Mouse (Mus musculus): ENCODE measurements around the gene P4ha3. TPM values are rescaled to one million over a fixed set of nuclear protein-coding genes. Genes with fewer than 3 reads are reported as not detected.
"Not testable (repeated sequence)": the region's sequence is repeated elsewhere in the genome, so short reads cannot be mapped to it uniquely, and the experiment has no call there.

The P4ha3 gene
- not detected in 2 replicates for polyA plus RNA-seq (2012; ENCODE audit: insufficient read depth, insufficient read length, missing spikeins)

DNA sequence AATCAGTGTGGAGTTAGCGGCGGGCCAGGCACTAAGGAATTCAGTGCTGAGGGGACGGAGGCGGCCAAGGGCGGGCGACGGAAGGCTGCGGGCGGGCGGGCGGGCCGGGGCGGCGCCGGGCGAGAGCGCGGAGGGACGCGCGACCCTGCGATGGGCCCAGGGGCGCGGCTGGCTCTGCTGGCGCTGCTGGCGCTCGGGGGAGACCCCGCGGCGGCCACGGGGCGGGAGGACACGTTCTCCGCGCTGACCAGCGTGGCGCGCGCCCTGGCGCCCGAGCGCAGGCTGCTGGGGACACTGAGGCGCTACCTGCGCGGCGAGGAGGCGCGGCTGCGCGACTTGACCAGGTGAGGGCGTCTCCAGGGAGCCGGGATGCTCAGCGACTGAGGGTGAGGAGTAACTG lies at the start of gene P4ha3:
P4ha3 (plus strand) TSS at position 138 of the 400 bp plus-strand sequence.
- Histone ChIP-seq H3K4me1 (ENCODE audit: control insufficient read depth, insufficient read depth, insufficient read length, low read length) (no peaks in the 10 kb centered on the region), H3K4me3 (ENCODE audit: insufficient read depth, low read depth, low read length) (no peak within 1 kb of the TSS; the same call in 1 of the 2 replicates), H3K27ac (replicated peaks; ENCODE audit: low read depth, low read length) (no peak within 1 kb of the TSS)

DNA sequence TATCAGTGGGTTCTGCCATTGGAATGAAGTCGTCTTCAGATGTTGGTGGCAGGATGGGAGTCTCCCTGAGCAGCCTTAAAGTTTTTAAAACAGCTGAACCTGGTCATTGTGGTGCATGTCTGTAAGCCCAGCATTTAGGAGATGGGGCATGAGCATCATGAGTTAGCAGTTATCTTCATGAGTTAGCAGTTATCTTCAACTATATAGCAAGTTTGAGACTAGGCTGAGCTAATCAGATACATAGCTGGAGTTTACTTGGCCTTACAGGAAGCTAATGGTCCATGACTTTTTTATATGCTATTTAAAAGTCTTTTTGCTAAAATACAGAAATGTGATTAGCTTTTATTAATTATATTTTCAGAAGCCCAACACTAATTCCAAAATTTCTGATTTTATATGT lies 47.0 kb upstream of the P4ha3 start:
- Histone ChIP-seq H3K4me1 (ENCODE audit: control insufficient read depth, insufficient read depth, insufficient read length, low read length) (no peaks in the 10 kb centered on the region), H3K4me3 (ENCODE audit: insufficient read depth, low read depth, low read length) (no peak overlapping the region), H3K27ac (replicated peaks; ENCODE audit: low read depth, low read length) (no peak overlapping the region)

DNA sequence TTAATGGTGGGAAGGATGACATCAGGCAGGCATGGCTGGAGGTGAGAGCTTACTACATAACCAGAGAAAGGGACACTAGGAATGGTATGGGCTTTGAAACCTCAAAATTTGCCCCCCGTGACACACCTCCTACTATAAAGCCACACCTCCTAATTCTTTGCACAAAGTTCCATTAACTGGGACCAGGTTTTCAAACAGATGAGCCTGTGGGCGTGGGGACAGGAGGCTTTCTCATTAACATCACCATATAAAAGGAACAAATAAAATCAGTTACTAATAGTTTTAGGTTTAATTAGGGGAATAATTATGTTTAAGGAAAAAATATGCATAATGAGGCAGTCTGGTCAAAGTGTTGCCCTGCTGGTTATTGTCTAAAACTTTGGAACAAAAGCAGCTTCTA lies 44.7 kb upstream of the P4ha3 start:
- Histone ChIP-seq H3K27ac (replicated peaks; ENCODE audit: low read depth, low read length) (no peak overlapping the region), H3K4me3 (ENCODE audit: insufficient read depth, low read depth, low read length) (no peak overlapping the region), H3K4me1 (ENCODE audit: control insufficient read depth, insufficient read depth, insufficient read length, low read length) (no peaks in the 10 kb centered on the region)

DNA sequence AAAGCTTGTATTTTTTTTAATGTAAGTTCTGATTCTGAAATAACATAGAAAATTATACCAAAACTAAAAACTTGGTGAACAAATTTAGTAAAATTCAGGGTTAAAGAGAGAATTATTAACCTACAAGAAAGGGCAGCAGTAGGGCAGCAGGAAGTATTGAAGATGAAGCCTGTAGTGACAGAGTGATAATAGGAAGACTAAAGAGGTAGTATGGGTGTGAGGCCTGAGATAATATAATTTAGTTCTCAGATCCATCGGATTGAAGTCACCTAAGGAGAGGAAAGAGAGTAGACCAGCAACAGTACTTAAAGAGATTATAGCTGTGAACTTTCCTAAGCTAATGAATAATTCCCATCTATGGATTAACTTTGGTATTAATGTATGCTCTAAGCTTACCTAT lies 42.3 kb upstream of the P4ha3 start:
- Histone ChIP-seq H3K4me1 (ENCODE audit: control insufficient read depth, insufficient read depth, insufficient read length, low read length) (no peaks in the 10 kb centered on the region), H3K27ac (replicated peaks; ENCODE audit: low read depth, low read length) (no peak overlapping the region), H3K4me3 (ENCODE audit: insufficient read depth, low read depth, low read length) (no peak overlapping the region)

DNA sequence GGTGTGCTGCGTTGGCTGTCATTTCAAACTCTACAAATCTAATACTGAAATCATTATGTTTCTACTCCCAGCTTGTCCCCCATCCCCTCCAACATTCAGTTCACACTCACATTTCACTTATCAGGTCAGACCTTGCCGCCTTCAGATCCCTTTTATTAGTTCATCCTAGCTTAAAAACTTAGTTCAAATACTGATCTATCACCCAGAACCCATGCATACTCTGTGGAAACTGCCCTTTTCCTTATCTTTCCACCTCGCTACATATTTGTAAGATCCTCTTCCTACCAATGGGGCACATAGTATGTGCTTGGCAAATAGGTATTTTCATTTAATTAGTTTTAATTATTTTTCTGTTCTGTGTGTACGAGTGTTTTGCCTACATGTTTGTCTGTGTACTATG lies 41.1 kb upstream of the P4ha3 start:
- no peak overlapping the region for H3K27ac ChIP-seq (replicated peaks; ENCODE audit: low read depth, low read length)
- no peaks in the 10 kb centered on the region for H3K4me1 ChIP-seq (ENCODE audit: control insufficient read depth, insufficient read depth, insufficient read length, low read length)
- H3K4me3 ChIP-seq (ENCODE audit: insufficient read depth, low read depth, low read length) = no peak overlapping the region

DNA sequence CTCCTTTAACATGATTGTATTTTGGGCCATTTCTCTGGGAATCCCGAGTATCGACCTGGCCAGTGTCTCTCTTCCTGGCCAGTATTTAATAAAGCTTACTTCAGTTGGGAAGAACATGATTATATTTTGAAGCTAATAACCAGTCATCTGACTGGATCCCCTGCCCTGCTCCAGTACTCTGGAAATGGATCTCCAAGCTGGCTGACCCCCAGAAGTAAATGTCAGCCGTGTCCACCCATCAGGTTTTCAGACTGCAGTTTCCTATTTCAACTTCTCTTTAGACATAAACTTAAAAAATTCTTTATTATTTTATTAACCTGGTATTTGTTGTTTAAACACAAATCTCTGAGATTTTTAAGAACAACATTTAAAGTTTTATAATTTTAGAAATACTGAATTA lies 40.1 kb upstream of the P4ha3 start:
- H3K4me3 ChIP-seq (ENCODE audit: insufficient read depth, low read depth, low read length) = no peak overlapping the region
- H3K27ac ChIP-seq (replicated peaks; ENCODE audit: low read depth, low read length) = no peak overlapping the region
- H3K4me1 ChIP-seq (ENCODE audit: control insufficient read depth, insufficient read depth, insufficient read length, low read length) = no peaks in the 10 kb centered on the region

DNA sequence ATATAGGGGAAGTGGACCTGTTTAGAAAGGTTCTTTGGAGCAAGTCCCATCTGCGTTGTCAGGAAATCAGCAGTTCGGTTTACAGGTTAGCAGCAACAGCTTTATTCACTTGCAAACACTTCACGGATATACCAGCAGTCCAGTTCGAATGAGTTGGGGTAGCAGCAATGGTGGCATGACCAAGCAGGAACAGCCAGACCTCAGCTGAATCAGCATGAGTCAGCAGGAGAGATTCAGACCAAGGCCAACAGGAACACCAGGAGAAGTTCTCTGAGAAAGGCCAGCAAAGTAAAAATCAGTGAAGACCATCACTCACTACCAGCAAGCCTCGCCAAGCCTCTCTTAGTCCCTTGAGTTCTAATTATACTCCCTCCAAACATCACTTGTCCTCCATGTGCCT lies 34.7 kb upstream of the P4ha3 start:
- no peaks in the 10 kb centered on the region for H3K4me1 ChIP-seq (ENCODE audit: control insufficient read depth, insufficient read depth, insufficient read length, low read length)
- no peak overlapping the region for H3K4me3 ChIP-seq (ENCODE audit: insufficient read depth, low read depth, low read length)
- H3K27ac ChIP-seq (replicated peaks; ENCODE audit: low read depth, low read length) = no peak overlapping the region

DNA sequence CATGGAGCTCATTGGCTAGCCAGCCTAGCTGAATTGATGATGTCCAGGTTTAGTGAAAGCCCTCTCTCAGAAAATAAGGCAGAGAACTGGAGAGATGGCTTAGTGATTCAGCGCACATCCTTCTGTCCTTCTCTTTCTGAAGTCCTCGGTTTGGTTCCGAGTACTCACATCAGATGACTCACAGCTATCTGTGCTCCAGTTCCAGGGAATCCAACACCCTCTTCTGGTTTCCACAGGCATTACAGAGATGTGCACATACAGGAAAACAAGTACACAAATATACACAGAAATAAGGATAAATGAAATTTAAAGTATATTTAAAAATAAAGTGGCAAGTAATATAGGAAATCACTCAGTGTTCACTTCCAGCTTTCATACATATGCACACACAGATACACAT lies 23.0 kb upstream of the P4ha3 start:
- Histone ChIP-seq H3K4me1 (ENCODE audit: control insufficient read depth, insufficient read depth, insufficient read length, low read length) (no peaks in the 10 kb centered on the region), H3K4me3 (ENCODE audit: insufficient read depth, low read depth, low read length) (no peak overlapping the region), H3K27ac (replicated peaks; ENCODE audit: low read depth, low read length) (no peak overlapping the region)

DNA sequence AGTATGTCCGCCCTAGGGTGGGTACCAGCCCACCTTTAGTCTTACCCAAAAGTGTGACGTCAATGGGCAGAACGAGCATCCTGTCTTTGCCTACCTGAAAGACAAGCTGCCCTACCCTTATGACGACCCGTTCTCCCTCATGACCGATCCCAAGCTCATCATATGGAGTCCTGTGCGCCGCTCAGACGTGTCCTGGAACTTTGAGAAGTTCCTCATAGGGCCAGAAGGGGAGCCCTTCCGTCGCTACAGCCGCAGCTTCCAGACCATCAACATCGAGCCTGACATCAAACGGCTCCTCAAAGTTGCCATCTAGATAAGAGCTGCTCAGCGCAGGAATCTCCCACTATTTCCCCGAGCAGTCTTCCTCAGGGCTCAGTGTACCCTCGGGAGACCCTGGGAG lies 20.4 kb upstream of the P4ha3 start:
- H3K4me3 ChIP-seq (ENCODE audit: insufficient read depth, low read depth, low read length); H3K4me1 ChIP-seq (ENCODE audit: control insufficient read depth, insufficient read depth, insufficient read length, low read length); H3K27ac ChIP-seq (replicated peaks; ENCODE audit: low read depth, low read length): not testable (repeated sequence)

DNA sequence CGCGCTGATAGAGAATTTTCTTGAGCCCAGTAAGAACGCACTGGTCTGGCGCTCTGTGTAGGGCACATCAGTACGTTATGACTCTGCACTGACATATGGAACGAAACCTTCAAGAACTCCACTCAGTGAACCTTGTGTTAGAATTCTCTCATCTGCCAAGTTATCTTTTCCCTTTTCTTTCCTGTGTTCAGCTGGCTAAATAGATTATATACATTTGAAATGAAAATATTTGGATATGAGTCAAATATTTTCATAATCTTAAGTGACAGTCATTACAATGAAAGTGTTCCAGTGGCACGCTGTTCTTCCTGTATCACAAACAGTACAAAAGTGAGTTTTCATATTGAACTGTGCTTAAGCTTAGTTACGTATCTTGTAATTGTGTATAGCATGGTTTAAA lies 13.0 kb upstream of the P4ha3 start:
- no peaks in the 10 kb centered on the region for H3K4me1 ChIP-seq (ENCODE audit: control insufficient read depth, insufficient read depth, insufficient read length, low read length)
- H3K27ac ChIP-seq (replicated peaks; ENCODE audit: low read depth, low read length) = no peak overlapping the region
- no peak overlapping the region for H3K4me3 ChIP-seq (ENCODE audit: insufficient read depth, low read depth, low read length)

DNA sequence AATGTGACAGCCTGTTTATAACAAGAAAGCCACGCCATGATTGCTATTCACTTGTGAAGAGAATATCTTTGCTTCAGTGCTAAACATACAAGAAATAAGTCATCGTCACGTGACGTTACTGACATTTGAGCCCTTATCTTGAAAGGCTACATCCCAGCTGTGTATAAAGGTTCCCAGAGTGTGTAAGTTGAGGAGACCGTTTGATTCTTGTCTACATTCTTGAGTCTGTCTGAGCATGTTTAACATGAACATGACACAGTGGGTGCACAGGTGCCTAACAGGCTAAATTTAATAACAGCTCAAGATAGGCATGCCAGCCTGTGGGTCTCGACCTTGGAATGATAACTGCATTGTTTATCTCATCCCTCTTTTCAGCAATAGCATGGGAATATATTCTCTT lies 10.8 kb upstream of the P4ha3 start:
- no peak overlapping the region for H3K4me3 ChIP-seq (ENCODE audit: insufficient read depth, low read depth, low read length)
- H3K4me1 ChIP-seq (ENCODE audit: control insufficient read depth, insufficient read depth, insufficient read length, low read length) = no peaks in the 10 kb centered on the region
- no peak overlapping the region for H3K27ac ChIP-seq (replicated peaks; ENCODE audit: low read depth, low read length)

DNA sequence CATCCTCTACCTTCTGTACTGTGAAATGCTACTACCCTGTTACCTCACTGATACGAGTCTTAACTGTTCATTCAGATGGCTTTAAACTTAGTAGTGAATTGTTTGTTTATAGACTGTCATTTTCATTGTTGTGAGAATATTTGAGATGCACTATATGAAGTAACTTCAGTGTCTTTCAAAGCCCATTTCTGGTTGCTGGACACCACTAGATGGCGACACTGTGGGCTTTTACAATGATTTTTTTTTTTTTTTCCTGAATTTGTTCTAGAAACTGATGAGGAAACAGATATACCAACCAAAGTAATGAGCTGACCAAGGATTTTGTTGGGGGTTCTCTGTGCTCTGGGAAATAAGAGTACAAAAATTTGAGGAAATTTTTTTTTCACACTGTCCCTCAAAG lies 8.9 kb upstream of the P4ha3 start:
- Histone ChIP-seq H3K4me3 (ENCODE audit: insufficient read depth, low read depth, low read length) (no peak overlapping the region), H3K4me1 (ENCODE audit: control insufficient read depth, insufficient read depth, insufficient read length, low read length) (no peaks in the 10 kb centered on the region), H3K27ac (replicated peaks; ENCODE audit: low read depth, low read length) (no peak overlapping the region)

DNA sequence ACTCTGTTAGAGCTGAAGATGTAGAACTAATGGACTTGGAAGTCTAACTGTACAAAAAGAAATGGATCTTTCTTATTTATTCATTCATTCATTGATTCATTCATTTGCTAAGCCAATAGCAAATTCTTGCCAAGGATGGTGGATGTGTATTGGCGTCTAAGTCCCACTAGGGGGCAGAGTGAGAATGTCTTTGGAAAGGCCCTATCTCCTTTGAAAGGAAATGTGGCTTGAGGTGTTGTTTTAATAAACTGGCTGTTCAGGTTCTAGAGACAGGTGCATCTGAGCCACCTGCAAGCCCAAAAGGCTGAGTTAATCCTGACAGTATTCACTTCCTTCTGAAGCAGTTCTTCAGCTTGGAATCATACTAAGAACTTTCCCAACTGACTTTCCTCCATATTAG lies 5.5 kb upstream of the P4ha3 start:
- no peaks in the 10 kb centered on the region for H3K4me1 ChIP-seq (ENCODE audit: control insufficient read depth, insufficient read depth, insufficient read length, low read length)
- no peak overlapping the region for H3K4me3 ChIP-seq (ENCODE audit: insufficient read depth, low read depth, low read length)
- no peak overlapping the region for H3K27ac ChIP-seq (replicated peaks; ENCODE audit: low read depth, low read length)

DNA sequence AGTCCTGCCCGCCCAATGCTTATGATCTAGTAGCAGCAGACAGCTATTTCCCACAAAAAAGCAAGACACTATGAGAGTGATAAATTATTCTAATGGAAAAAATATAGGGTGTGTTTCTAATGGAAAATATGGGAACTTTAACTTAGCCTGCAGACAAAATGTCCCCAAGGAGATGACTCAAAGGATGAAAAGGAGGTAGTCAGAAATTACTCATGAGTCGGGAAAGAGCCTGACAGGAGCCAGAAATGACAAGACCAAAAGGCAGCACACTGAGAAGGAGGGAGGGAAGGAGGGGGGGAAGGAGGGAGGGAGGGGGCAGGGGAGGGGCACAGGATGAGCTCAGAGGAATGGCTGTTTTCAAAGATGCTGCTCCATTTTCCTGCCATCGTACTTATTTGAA lies 3.7 kb upstream of the P4ha3 start:
- H3K4me3 ChIP-seq (ENCODE audit: insufficient read depth, low read depth, low read length) = no peak overlapping the region
- H3K4me1 ChIP-seq (ENCODE audit: control insufficient read depth, insufficient read depth, insufficient read length, low read length) = no peaks in the 10 kb centered on the region
- no peak overlapping the region for H3K27ac ChIP-seq (replicated peaks; ENCODE audit: low read depth, low read length)

DNA sequence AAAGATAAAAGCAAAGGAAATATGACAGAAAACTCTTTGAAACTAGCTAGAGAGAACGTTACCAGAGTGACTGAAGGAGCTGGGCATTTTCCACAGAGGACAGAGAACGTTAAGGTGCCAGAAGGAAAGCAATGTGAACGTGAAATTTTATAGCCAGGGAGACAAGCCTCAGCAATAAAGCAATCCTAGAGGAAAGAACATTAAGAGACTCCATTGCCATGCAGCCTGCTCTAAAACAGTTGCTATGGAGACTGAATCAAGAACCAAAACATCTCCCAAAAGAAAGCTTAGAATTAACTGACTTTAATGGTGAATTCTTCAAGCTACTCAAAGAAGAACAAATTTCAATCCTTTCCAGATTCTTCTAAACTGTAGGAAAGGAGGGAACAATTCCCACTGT lies 2.0 kb upstream of the P4ha3 start:
- no peak overlapping the region for H3K27ac ChIP-seq (replicated peaks; ENCODE audit: low read depth, low read length)
- no peaks in the 10 kb centered on the region for H3K4me1 ChIP-seq (ENCODE audit: control insufficient read depth, insufficient read depth, insufficient read length, low read length)
- no peak overlapping the region for H3K4me3 ChIP-seq (ENCODE audit: insufficient read depth, low read depth, low read length)

DNA sequence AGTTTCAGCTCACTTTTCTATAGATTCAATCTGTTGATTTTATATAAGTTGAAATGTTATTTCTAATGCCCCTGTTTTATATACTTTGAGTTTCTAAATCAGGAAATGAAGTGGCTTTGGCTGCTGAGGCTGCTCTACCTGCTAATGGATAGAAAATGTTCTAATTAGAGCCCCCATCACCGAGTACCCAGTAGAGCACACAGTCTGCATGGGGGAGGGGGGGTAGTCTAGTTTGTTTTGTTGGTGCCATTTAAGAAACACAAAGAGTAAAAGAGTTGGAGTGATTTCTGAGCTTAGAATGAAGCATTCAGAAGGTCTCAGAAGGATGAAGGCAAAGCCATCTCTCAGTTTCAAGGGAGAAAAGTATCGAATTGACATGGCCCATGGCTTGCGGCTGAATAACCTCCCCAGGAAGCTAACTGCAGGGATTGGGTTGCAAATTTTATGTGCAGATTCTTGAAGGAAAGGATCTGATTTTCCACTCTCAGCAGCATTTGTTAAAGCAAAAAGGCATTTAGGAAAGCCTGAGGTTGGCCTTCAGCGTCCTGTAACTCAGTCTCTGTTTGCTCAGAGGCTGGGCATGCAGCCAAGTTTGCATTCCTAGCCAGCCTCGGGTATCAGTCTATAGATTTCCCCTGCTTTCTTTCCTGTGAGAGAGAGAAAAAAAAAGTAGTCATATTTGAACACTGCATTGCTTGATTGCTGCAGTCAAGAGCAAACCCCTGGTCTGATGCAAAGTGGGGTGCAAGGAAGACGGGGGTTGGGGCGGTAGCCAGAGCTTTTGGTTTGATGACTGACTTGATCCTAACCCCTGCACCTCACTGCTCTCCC lies 2.6 kb downstream of the P4ha3 start:
- Histone ChIP-seq H3K27ac (replicated peaks; ENCODE audit: low read depth, low read length) (no peak overlapping the region), H3K4me3 (ENCODE audit: insufficient read depth, low read depth, low read length) (peak overlapping the region; percentile 23; the same call in 1 of the 2 replicates), H3K4me1 (ENCODE audit: control insufficient read depth, insufficient read depth, insufficient read length, low read length) (no peaks in the 10 kb centered on the region)

All from brown adipose tissue, adult 24 weeks (tissue).